Mouse (Mus musculus): ENCODE measurements around the gene Nfkb2.

The Nfkb2 gene

GRCm38 (mm10) chr19:46308706-46309435 is 4.8 kb downstream of the Nfkb2 start:
- DNase-seq = peak; percentile 96

GRCm38 (mm10) chr19:46309651-46310305 is 5.7 kb downstream of the Nfkb2 start:
- DNase-seq = peak; percentile 9

GRCm38 (mm10) chr19:46310312-46310865 is 6.3 kb downstream of the Nfkb2 start:
- DNase-seq = peak; percentile 10

- DNase-seq = peak; percentile 6
These were observed 7.2 kb downstream of the Nfkb2 start for GRCm38 (mm10) chr19:46311341-46311740.

GRCm38 (mm10) chr19:46312566-46312965 is 8.4 kb downstream of the Nfkb2 start:
- peak; percentile 9 for DNase-seq

GRCm38 (mm10) chr19:46313116-46313515 is 9.0 kb downstream of the Nfkb2 start:
- peak; percentile 5 for DNase-seq

GRCm38 (mm10) chr19:46313591-46313990 is 9.5 kb downstream of the Nfkb2 start:
- DNase-seq = no peak

- peak; percentile 63 for DNase-seq
These were observed 10.1 kb downstream of the Nfkb2 start for GRCm38 (mm10) chr19:46314151-46314601.

- DNase-seq = peak; percentile 10
These were observed 11.0 kb downstream of the Nfkb2 start for GRCm38 (mm10) chr19:46314872-46315742.

- peak; percentile 6 for DNase-seq
These were observed 11.9 kb downstream of the Nfkb2 start for GRCm38 (mm10) chr19:46315752-46316610.

- DNase-seq = peak; percentile 11
These were observed 12.9 kb downstream of the Nfkb2 start for GRCm38 (mm10) chr19:46316846-46317545.

GRCm38 (mm10) chr19:46317546-46317885 is 13.4 kb downstream of the Nfkb2 start:
- peak; percentile 24 for DNase-seq

- DNase-seq = peak; percentile 64
These were observed 13.9 kb downstream of the Nfkb2 start for GRCm38 (mm10) chr19:46318031-46318471.

GRCm38 (mm10) chr19:46318586-46319378 is 14.7 kb downstream of the Nfkb2 start:
- DNase-seq = peak; percentile 84

- DNase-seq = peak; percentile 4
These were observed 16.1 kb downstream of the Nfkb2 start for GRCm38 (mm10) chr19:46320076-46320785.

- peak; percentile 29 for DNase-seq
These were observed 17.2 kb downstream of the Nfkb2 start for GRCm38 (mm10) chr19:46321101-46321943.

GRCm38 (mm10) chr19:46322144-46322995 is 18.2 kb downstream of the Nfkb2 start:
- DNase-seq = no peak
